Mouse (Mus musculus) embryonic facial prominence, embryonic 11.5 days (tissue): Measurements from ENCODE around the gene Dhcr24. TPM values are rescaled to one million over a fixed set of nuclear protein-coding genes. Genes with fewer than 3 reads are reported as not detected.
A peak's percentile ranks its signal among the peaks of the same experiment; 100 is the strongest.

Experiments
- ATAC-seq: fragments of 200-750 bp; cut with Nextera tagmentation; replicated peaks from 2 replicates; pipeline ENCODE4 v1.8.0; 2017; ENCODE audit warnings: low read depth; ENCODE audit not compliant: insufficient number of reproducible peaks, low FRiP score, low TSS enrichment
- DNase-seq: peaks from one replicate; pipeline ENCODE4 v3.0.0-alpha.2; 2015; ENCODE audit warnings: low spot score
- H3K27ac ChIP-seq: fragments of 300-500 bp; sonication (generic); replicated peaks from 2 replicates; pipeline ENCODE4 v1.5.1; 2014; ENCODE audit warnings: mild to moderate bottlenecking, low read depth, low read length, control low read depth
- H3K27me3 ChIP-seq: fragments of 300-500 bp; sonication (generic); 2 replicates; pipeline ENCODE4 v1.6.1; 2014; ENCODE audit warnings: mild to moderate bottlenecking, low read length, moderate library complexity, mixed read lengths; ENCODE audit not compliant: control insufficient read depth, insufficient read depth
- H3K36me3 ChIP-seq: fragments of 300-500 bp; sonication (generic); replicated peaks from 2 replicates; pipeline ENCODE4 v1.6.1; 2014; ENCODE audit warnings: low read depth, mild to moderate bottlenecking, low read length, moderate library complexity, mixed read lengths; ENCODE audit not compliant: control insufficient read depth, insufficient read depth
- H3K4me1 ChIP-seq: fragments of 300-500 bp; sonication (generic); 2 replicates; pipeline ENCODE4 v1.6.1; 2014; ENCODE audit warnings: low read length, mixed read lengths; ENCODE audit not compliant: control insufficient read depth, insufficient read depth
- H3K4me2 ChIP-seq: fragments of 300-500 bp; sonication (generic); 2 replicates; pipeline ENCODE4 v1.6.1; 2014; ENCODE audit warnings: low read depth, mild to moderate bottlenecking, control low read depth, low read length, moderate library complexity
- H3K4me3 ChIP-seq: fragments of 300-500 bp; sonication (generic); 2 replicates; pipeline ENCODE4 v1.5.1; 2014; ENCODE audit warnings: low read depth, low read length, control low read depth
- H3K9ac ChIP-seq: fragments of 300-500 bp; sonication (generic); replicated peaks from 2 replicates; pipeline ENCODE4 v1.6.1; 2014; ENCODE audit warnings: mild to moderate bottlenecking, control low read depth, low read length
- H3K9me3 ChIP-seq: fragments of 300-500 bp; sonication (generic); replicated peaks from 2 replicates; pipeline ENCODE4 v1.6.1; 2016; ENCODE audit warnings: mild to moderate bottlenecking, low read length, inconsistent platforms, mixed read lengths; ENCODE audit not compliant: control insufficient read depth
- WGBS: fragments of 180-500 bp; shearing (Covaris S2); extraction: QIAGEN DNeasy Blood & Tissue Kit; methylation state at CpG from one replicate; pipeline ENCODE4 v1.1.7; 2014; 5-methylcytosine and 5-hydroxymethylcytosine counted together
- polyA plus RNA-seq: library from polyadenylated mRNA; unstranded; fragments of >200 nt; fragmentation: Nextera tagmentation; extraction: Ambion mirVana; gene quantifications from 2 replicates; pipeline ENCODE4 v1.2.1, GENCODE M21; 2014

Dhcr24 gene
- polyA plus RNA-seq = 21.8 and 22.2 TPM in 2 replicates

DNA sequence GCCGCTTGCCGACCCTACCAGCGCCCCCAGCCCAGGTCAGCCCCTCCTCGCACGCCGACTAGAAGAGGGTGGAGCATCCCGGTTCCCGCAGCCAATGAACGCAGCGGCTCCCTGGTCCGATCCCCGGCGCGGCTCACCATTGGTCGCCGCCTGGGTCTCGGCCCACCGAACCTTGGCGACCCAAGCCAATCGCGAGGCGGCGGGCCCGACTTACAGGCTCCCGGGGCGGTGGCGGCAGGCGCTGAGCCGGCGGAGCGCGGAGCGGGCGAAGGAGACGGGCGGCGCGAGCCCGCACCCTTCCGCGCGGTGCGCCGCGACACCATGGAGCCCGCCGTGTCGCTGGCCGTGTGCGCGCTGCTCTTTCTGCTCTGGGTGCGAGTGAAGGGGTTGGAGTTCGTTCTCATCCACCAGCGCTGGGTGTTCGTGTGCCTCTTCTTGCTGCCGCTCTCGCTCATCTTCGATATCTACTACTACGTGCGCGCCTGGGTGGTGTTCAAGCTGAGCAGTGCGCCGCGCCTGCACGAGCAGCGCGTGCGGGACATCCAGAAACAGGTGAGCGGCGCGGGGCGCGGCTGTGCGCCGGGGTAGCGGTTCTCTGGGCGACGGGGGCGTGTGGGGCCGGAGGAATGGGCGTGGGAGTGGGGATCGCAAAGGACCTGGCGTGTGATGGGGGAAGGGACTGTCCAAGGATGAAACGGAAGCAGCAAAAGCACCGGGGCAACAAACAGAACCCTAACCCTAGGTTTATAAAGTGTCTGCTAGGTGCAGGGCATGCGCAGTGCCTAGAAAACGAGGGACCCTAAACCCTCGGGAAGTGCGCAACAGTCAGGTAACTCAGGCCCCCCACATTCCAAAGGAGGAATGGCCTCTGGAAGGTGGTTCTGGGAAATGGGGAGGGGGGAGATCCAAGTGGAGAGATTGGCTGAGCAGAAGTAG is at the start of gene Dhcr24:
Gene Dhcr24, plus strand, starts transcription at position 193 of the 936 bp plus-strand sequence.
- Histone ChIP-seq H3K27me3 (no peaks in the 10 kb centered on the region), H3K9me3 (no peaks in the 10 kb centered on the region), H3K36me3 (peaks cover 7% of the 10 kb centered on the region), H3K4me1 (peaks cover 7% of the 10 kb centered on the region), H3K4me2 (peak within 1 kb of the TSS; percentile 90), H3K27ac (peak within 1 kb of the TSS; percentile 89), H3K4me3 (peak within 1 kb of the TSS; percentile 90), H3K9ac (peak within 1 kb of the TSS; percentile 86)
- peak; percentile 98 for DNase-seq
- peak; percentile 97 for ATAC-seq
- under 1% methylated on average over 89 of the region's 89 CpGs for WGBS

DNA sequence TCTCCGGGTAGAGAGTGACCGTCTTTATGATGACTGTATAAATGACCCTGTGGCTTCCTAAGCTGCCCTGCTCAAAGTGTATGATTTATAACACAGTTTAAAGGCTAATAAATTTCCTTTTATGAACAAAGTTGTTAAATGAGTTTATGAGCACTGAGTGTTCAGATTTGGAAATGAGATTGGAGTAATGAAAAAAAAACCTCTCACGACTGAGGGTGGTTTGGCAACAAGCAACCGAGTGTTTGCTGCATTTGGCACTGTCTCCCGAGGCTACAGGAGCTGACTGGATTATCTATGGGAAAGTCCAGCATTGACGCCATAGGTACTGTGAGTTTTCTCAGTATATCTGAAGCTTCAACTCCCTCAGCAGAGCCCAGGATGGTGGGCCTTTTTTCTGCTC is 46.2 kb upstream of the Dhcr24 start:
- 80% methylated on average over 6 of the region's 6 CpGs for WGBS
- H3K36me3 ChIP-seq = no peaks in the 10 kb centered on the region
- no peaks in the 10 kb centered on the region for H3K27me3 ChIP-seq
- no peak for ATAC-seq
- no peak overlapping the region for H3K4me3 ChIP-seq
- H3K4me2 ChIP-seq = no peak overlapping the region
- no peak for DNase-seq
- H3K9me3 ChIP-seq = no peaks in the 10 kb centered on the region
- no peak overlapping the region for H3K9ac ChIP-seq
- H3K27ac ChIP-seq = no peak overlapping the region
- no peaks in the 10 kb centered on the region for H3K4me1 ChIP-seq

DNA sequence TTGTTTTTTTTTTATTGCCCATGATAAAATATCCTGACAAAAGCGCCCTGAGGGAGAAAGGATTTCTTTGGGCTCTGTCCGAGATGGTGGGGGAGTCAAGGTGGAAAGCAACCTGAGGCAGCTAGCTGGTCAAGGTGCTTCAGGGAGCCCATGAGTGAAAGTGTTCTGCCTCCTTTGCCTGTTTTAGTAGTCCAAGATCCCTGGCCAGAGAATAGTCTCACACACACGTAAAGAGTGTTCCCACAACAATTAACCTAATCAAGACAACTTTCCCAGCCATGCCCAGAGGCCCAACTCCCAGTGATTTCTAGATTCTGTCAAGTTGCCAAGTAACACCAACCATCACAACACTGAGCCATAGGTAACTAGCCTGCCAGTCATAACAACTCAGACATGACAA is 38.3 kb upstream of the Dhcr24 start:
- no peak overlapping the region for H3K4me3 ChIP-seq
- DNase-seq = no peak
- H3K9me3 ChIP-seq = no peaks in the 10 kb centered on the region
- H3K4me1 ChIP-seq = no peaks in the 10 kb centered on the region
- H3K27ac ChIP-seq = no peak overlapping the region
- H3K4me2 ChIP-seq = no peak overlapping the region
- ATAC-seq = no peak
- H3K9ac ChIP-seq = no peak overlapping the region
- WGBS = 73% methylated on average over 3 of the region's 3 CpGs
- no peaks in the 10 kb centered on the region for H3K36me3 ChIP-seq
- no peaks in the 10 kb centered on the region for H3K27me3 ChIP-seq

- no peak for ATAC-seq
- no peak for DNase-seq
Observed at GRCm38 (mm10) chr4:106524131-106524530, 36.7 kb upstream of the Dhcr24 start.

DNA sequence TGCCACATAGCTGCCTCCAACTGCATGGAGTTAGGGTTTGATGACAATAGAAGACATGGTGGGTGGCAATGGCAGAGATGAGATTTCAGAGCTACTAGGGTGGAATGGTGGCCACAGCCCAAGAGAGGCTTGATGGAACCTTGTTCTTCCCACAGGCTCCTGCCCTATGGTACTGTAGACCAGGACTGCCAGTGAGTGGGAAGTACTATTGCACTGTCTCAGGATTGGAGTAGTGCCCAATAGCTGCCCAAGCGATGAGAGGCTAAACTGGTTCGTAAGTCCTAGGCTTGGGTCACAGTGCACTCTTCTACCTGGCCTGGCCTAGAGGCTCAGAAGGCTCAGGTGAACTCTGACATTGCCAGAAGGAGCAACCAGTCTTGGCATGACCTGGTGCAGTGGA is 35.8 kb upstream of the Dhcr24 start:
- Histone ChIP-seq H3K9ac (no peak overlapping the region), H3K4me3 (no peak overlapping the region), H3K36me3 (no peaks in the 10 kb centered on the region), H3K9me3 (no peaks in the 10 kb centered on the region), H3K4me2 (no peak overlapping the region), H3K27me3 (no peaks in the 10 kb centered on the region), H3K4me1 (no peaks in the 10 kb centered on the region), H3K27ac (no peak overlapping the region)
- WGBS = 82% methylated on average over 2 of the region's 2 CpGs
- ATAC-seq (no peak), DNase-seq (no peak)

More at GRCm38 (mm10) chr4:106524131-106524530, 36.7 kb upstream of the Dhcr24 start:
- WGBS = 66% methylated on average over 2 of the region's 2 CpGs
- no peak overlapping the region for H3K4me3 ChIP-seq
- H3K9me3 ChIP-seq = no peaks in the 10 kb centered on the region
- no peaks in the 10 kb centered on the region for H3K4me1 ChIP-seq
- no peak overlapping the region for H3K9ac ChIP-seq
- no peaks in the 10 kb centered on the region for H3K27me3 ChIP-seq
- no peak overlapping the region for H3K27ac ChIP-seq
- no peaks in the 10 kb centered on the region for H3K36me3 ChIP-seq
- H3K4me2 ChIP-seq = no peak overlapping the region

DNA sequence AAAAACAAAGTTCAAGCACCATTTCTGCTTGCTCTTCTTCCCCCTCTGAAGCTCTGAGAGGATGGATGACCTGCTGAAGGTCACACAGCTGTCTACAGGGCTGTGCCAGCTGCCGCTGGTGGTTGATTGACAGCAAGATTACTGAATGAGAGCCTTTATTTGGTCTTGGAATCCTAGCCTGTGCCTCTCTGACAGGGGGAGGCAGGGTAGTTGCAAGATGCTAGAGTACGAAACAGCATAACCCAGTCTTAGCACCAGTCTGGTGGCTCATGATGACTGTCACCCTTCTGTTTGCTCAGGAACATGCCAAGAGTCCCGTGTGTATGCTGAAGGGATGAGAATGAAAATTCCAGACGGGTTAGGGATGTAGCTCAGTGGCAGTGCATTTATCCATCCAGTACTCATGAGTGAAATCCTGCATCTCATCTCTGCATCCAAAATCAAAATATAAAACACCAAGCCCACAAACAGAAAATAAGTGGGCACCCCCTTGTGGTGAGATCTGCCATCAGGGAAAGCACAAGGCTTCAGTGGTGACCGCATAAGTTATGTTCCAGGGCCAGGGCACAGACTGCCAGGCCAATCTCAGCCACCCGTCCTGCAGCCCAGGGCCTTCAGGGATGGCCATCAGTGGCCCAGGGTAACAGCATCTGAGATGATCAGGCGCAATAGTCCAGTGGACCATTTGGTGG is 32.8 kb upstream of the Dhcr24 start:
- 65% methylated on average over 7 of the region's 7 CpGs for WGBS
- ATAC-seq (no peak), DNase-seq (peak; percentile 14)

DNA sequence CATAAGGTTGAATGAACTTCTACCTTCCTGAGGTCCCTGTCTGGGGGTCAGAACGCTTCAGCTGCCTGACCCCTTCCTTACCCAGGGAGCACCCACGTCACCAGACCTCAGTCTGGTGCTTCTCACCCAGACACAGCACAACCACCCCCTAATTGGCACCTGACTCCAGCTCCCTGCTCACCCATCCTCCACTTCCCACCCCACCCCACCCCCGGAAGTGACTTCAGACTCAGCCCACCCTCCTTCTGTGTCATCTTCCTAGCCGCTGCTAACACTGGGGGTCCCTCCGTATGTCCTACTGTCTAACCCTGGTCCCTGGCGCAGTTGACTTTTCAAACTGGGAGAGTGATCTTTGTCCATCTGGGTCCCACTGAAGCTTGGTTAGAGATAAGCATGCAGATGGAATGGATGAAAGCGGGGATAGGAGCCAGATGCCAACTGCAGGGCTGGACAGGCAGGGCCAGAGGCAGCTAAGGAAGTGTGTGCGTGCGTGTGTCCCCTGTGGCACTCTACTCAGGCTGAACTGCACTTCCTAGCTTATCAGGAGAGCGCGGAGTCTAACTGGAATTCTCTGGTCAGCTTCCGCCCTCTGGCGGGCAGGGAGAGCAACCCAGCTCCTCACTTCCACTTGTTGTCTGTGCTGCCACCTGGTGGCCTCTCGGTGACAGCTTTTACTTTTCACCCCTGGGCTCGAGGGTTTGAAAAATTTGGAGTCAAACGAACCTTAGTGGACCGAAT is 31.3 kb upstream of the Dhcr24 start:
- H3K4me2 ChIP-seq = peak overlapping the region; percentile 27; the same call in 1 of the 2 replicates
- H3K9me3 ChIP-seq = no peaks in the 10 kb centered on the region
- peak overlapping the region; percentile 46 for H3K9ac ChIP-seq
- H3K27ac ChIP-seq = no peak overlapping the region
- H3K4me1 ChIP-seq = no peaks in the 10 kb centered on the region
- no peak overlapping the region for H3K4me3 ChIP-seq
- ATAC-seq = peak; percentile 92
- H3K27me3 ChIP-seq = no peaks in the 10 kb centered on the region
- peak; percentile 96 for DNase-seq
- WGBS = 18% methylated on average over 17 of the region's 17 CpGs
- no peaks in the 10 kb centered on the region for H3K36me3 ChIP-seq

More for the DNA sequence above, 32.8 kb upstream of the Dhcr24 start:
- Histone ChIP-seq H3K27me3 (no peaks in the 10 kb centered on the region), H3K4me2 (no peak overlapping the region), H3K4me1 (no peaks in the 10 kb centered on the region), H3K4me3 (no peak overlapping the region), H3K9me3 (no peaks in the 10 kb centered on the region), H3K27ac (no peak overlapping the region), H3K36me3 (no peaks in the 10 kb centered on the region), H3K9ac (no peak overlapping the region)
